Mouse (Mus musculus) adrenal gland, adult 2 months (tissue): Measurements from ENCODE around the gene Aloxe3. TPM values are rescaled to one million over a fixed set of nuclear protein-coding genes. Genes with fewer than 3 reads are reported as not detected.
A peak's percentile ranks its signal among the peaks of the same experiment; 100 is the strongest.
"Not testable (repeated sequence)": the region's sequence is repeated elsewhere in the genome, so short reads cannot be mapped to it uniquely, and the experiment has no call there.

Experiments used
- DNase-seq: peaks from one replicate; pipeline ENCODE4 v3.0.0; 2021
- long read RNA-seq: library from polyadenylated mRNA; stranded (forward); transcript quantifications from one replicate; pipeline ENCODE4 v2.0.0, GENCODE M21; 2021
- polyA plus RNA-seq: library from polyadenylated mRNA; depleted of rRNA; stranded (reverse); fragments of >200 nt; gene quantifications from 2 replicates; pipeline ENCODE4 v1.2.3, GENCODE M21; 2012; rRNA removed
- total RNA-seq, 2 experiments: library from RNA; stranded (reverse); gene quantifications; 2 replicates each; pipeline ENCODE4 v1.2.3; 2021

The Aloxe3 gene
- total RNA-seq (1 to 10 TPM in 1 of 2 experiments, under 1 TPM in 1; 0.79 to 1.0 TPM), polyA plus RNA-seq (1.4 and 2.5 TPM in 2 replicates)
- long read RNA-seq, partial matches to known transcripts: 0 of 1 reads
- long read RNA-seq, other reads (novel, unspliced or antisense): 1 of 1 reads

- no peak for DNase-seq
Observed at GRCm38 (mm10) chr11:69125852-69125918, at the start of gene Aloxe3. TSS of gene Aloxe3 (plus strand) at chr11:69125896.

DNA sequence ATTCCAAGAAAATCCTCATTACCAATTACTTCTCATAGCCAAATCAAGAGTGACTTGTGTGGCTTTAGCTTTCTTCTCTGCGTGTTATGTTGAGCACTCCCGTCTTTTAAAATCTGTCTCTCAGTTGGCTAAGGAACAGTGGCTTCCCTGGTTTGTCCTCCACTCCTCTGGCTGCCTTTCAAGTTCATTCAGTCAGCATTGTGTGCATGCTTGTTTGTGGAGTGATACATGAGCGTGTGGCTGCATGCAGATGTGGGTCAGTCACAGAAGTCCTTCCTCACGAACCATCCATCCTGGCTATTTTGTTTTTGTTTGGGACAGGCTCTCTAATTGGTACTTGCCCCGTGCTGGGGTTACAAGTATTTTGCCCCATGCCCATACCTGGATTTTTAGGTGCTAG lies 49.1 kb upstream of the Aloxe3 start:
- peak; percentile 70 for DNase-seq

DNA sequence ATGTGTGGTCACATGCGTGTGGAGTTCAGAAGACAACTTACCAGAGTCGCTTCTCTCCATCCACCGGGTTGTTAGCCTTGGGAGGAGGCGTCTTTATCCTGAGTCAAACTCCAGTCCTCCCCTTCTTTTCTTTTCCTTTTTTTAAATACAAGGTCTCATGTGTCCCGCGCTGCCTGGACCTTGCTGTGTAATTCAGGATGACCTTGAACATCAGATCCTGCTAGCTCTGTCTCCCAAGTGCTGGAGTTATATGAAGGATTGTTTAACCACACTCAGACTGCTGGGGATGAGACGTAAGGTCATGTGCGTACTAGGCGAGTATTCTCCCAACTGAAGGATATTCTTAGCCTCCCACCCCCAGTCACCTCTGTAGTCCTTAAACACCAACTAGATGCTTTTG lies 48.4 kb upstream of the Aloxe3 start:
- DNase-seq: peak; percentile 55

DNA sequence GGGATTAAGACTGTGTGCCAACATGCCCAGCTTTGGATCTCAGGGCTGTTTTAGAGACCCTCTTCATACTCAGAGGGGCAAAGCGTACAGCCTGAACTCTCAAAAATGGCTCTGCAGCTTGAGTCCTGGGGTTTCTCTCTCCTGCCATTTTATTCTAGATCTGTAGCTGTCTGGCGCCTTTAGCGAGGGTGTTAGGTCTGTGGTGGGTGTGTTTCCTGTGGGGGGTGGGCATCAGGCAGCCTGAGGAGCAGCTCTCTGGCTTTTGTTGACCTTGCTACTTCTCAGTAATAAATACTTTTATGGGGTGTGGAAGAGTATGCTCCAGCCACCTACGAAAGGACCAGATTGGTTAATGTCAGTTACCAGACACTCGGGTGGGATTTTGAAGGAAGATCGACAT lies 47.7 kb upstream of the Aloxe3 start:
- DNase-seq: no peak

GRCm38 (mm10) chr11:69078805-69079438 lies 46.8 kb upstream of the Aloxe3 start:
- DNase-seq: peak; percentile 62

DNA sequence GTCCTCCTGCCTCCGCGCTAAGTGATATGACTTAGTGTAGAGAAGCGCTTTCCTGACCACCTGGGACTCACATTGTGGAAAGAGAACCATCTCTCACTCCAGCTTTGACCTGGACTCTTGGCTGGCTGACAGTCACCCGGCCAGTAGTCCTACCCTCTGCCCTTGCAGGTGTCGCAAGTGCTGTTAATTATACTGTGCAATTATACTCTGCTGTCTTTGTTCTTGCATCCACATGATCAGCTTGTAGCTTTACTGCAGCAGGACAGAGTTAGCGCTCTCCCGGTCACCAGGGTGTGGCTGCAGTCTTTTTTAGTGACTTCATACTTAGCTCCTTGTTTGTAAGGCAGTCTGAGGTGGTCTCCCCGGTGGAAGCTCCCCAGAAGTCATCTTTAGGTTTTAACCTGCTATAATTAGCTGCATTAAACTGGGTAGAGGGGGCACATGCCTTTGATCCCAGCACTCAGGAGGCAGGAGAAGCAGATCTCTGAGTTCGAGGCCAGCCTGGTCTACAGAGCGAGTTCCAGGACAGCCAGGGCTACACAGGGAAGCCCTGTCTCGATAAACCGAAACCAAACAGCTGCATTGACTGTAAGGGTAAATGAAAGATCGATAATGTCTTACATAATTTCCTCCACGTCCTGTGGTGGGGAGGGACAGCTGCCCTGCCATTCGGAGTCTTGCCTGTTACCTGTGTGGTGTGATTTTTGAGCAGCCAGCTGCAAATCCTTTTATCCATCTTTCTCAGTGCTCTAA lies 45.4 kb upstream of the Aloxe3 start:
- DNase-seq: no peak

GRCm38 (mm10) chr11:69080855-69081222 lies 44.9 kb upstream of the Aloxe3 start:
- DNase-seq: peak; percentile 6

DNA sequence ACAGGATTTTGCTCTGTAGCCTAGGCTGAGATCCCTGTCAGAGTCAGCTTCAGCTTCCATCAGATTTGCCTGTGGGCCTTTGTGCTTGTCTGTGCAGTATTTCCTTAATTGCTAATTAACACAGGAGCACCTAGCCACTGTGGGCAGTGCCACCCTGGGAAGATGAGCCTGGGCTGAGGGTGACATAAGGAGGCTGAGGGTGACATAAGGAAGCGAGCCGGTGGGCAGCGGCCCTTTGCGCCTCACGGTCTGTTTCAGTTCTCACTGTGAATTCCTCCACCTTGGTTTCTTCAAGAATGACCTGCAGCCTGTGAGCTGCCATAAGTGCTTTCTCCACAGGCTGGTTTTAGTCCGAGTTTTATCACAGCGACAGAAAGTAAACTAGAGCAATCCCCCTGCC lies 44.1 kb upstream of the Aloxe3 start:
- DNase-seq: no peak

- DNase-seq: no peak
Observed at GRCm38 (mm10) chr11:69085608-69086007, 40.1 kb upstream of the Aloxe3 start.

GRCm38 (mm10) chr11:69086390-69086789 lies 39.3 kb upstream of the Aloxe3 start:
- no peak for DNase-seq

GRCm38 (mm10) chr11:69087082-69087481 lies 38.6 kb upstream of the Aloxe3 start:
- DNase-seq: no peak

DNA sequence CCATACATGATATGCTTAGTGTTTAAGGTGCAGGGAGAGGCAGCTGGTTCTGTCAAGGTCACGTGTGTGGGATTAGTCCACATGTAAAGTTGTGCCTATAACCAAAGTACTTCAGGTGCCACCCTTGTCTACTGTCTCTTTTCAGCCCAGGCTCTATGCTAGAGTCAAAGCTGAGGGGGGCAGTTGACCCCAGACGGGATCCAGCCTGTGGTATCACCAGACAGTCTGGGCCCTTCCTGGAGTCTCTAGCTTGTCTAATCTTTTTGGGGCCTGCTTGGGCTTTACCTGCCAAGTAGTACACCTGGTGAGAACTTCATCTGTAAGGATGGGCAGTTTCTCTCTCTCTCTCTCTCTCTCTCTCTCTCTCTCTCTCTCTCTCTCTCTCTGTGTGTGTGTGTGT lies 38.1 kb upstream of the Aloxe3 start:
- DNase-seq: no peak

GRCm38 (mm10) chr11:69088103-69088855 lies 37.4 kb upstream of the Aloxe3 start, which contains the start of gene Vamp2:
TSS of gene Vamp2 (plus strand) at chr11:69088490.
- DNase-seq: peak; percentile 93

DNA sequence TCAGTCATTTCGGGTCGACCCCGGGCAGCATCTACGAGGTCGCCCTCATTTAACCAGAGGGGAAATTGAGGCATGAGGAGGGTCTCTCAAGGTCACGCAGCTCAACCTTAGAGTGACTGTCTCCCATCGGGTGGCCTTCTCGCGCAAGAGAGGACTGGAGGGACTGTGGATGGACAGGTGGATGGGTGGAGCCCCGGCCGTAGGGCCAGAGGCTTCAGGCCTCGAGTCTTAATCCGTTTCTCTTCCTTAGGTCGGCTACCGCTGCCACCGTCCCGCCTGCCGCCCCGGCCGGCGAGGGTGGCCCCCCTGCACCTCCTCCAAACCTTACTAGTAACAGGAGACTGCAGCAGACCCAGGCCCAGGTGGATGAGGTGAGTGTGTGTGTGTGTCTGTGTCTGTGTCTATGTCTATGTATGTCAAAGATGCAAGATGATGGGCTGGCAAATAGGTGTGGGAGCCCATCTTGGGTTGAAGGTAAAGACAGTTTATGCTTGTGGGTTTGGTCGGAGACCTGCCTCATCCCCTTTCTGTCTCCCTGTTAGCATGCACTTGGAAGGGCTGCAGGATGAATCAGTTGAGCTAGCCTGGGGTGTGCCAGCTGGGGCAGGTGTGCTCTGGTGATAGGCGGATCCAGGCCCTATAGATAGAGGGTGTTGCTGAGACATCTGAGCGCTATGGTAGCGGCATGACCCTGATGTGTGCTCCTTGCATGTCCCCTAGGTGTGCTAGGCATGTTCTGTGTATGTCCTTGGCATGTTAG lies 36.7 kb upstream of the Aloxe3 start:
- DNase-seq: peak; percentile 63

DNA sequence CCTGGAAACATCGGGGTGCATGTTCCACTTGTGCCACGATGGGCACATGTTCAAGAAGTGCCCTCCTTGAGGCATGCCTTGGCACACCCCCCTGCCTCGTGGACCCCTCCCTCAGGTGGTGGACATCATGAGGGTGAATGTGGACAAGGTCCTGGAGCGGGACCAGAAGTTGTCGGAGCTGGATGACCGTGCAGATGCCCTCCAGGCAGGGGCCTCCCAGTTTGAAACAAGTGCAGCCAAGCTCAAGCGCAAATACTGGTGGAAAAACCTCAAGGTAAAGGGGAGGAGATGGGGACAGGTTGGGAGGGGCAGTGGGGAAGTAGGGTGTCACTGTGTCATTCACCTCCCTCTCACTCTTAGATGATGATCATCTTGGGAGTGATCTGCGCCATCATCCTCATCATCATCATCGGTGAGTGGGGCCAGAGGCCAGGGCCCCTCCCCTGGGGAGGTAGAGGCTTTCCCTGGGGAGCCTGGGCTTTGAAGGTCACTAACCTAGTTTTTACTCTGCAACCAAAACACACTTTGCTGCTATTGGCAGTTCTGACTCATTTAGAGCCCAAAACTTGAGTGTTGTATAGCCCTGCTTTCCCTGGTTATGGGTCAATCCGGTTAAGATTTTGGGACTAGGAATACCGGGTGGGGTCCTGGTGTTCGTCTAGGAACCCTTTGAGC lies 35.9 kb upstream of the Aloxe3 start:
- peak; percentile 69 for DNase-seq

- DNase-seq: peak; percentile 6
Observed at GRCm38 (mm10) chr11:69090367-69090766, 35.3 kb upstream of the Aloxe3 start.

DNA sequence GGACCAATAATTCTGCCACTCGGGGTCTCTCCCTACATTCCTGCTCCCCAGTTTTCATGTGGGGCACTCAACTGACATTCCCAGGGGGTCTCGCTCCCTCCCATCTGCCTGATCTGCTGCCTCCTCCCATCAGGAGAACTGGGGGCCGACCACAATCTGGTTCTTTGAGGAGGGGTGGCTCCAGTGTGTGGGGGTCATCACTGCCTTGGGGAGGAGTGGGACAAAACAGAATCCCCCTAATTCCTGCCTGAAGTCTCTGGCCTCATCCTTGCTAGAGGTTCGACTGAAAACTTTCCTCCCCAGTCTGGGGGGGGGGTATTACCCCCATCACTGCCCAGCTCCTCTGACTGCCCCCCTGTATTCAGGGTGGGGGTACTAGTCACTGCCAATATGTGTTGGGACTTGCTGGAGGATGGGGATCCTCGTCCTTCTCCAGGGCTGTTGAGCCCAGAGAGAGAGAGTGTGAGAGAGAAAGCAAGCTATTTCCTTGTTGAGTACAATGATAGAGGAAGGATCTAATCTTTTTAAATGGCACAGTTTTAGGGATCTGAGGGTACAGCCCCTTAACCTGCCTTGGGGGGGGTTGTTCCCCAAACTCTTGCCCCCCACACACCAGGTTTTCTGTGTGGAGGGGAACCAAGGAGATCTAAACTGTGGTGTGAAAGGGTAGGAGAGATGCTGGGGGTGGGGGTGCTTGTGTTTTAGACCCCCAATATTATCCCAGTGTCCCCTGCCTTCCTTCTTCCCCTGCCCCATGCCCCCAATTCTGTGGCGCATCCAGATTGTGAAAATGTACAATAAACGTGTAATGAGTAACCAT lies 33.9 kb upstream of the Aloxe3 start:
- no peak for DNase-seq

- peak; percentile 89 for DNase-seq
Observed at GRCm38 (mm10) chr11:69092386-69092751, 33.3 kb upstream of the Aloxe3 start.

DNA sequence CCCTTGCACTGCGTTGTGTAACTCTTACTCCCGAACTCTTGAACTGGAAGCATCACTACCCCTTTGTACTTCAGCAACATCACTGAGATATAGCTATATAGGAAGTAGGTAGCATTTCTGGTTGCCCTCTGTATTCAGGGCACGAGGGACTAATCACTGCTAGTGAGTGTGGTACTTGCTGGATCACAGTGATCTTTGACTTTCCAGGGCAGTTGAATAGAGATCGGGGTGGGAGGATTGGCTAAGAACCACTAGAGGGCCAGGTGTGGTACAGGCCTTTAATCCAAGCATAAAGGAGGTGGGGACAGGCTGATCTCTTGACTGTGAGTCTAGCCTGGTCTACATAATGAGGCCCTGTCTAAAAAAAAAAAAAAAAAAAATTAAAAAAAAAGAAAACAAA lies 32.8 kb upstream of the Aloxe3 start:
- no peak for DNase-seq

- not testable (repeated sequence) for DNase-seq
Observed at GRCm38 (mm10) chr11:69093856-69094255, 31.8 kb upstream of the Aloxe3 start.
